Mouse (Mus musculus): Measurements from ENCODE around the gene Kcna5. TPM values are rescaled to one million over a fixed set of nuclear protein-coding genes. Genes with fewer than 3 reads are reported as not detected.
A peak's percentile ranks its signal among the peaks of the same experiment; 100 is the strongest.

Kcna5 gene
- total and polyA plus RNA-seq, 2 experiments: under 0.01 TPM; not detected in 1

DNA sequence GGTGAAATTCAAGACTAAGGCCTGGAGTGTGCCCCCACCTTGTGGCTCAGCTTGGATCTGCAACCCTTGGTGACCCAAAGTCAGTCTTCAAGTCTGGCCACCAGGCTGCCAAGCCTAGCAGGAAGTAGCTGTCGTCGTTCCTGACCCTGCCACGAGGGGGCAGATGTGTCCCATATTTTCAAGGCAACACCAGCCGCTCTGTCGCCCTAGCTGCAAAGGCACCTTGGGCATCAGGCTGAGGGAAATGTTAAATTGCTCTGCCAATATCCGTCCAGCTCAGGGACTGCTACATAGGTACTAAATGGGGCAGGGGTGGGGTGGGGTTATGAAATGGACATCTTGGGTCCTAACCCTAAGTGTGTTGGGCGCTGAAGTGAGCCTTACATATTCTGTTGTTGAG, 28.7 kb upstream of the Kcna5 start:
- 18% methylated on average over 7 of the region's 7 CpGs for WGBS
- no peaks in the 10 kb centered on the region for H3K79me2 ChIP-seq (ENCODE audit: control insufficient read depth, insufficient read depth, low read length)
- no peaks in the 10 kb centered on the region; the same call in 1 of the 2 replicates for H3K4me1 ChIP-seq (ENCODE audit: control insufficient read depth, insufficient read depth, low read length)
- H3K36me3 ChIP-seq (ENCODE audit: control insufficient read depth, insufficient read depth, low read length): no peaks in the 10 kb centered on the region
- H3K27ac ChIP-seq (replicated peaks; ENCODE audit: insufficient read depth, low read depth, low read length): no peak overlapping the region
- H3K4me3 ChIP-seq (ENCODE audit: insufficient read depth, low read depth, low read length): no peak overlapping the region
- TF ChIP-seq CTCF (IDR thresholded peaks at IDR 0.05; ENCODE audit: low read depth, low read length) (peak; percentile 97), POLR2A (IDR thresholded peaks at IDR 0.05; ENCODE audit: extremely low read depth, insufficient read depth, low read length) (no peak)
- peak; percentile 43 for DNase-seq (ENCODE audit: extremely low read depth, low read depth, low spot score)
- no peaks in the 10 kb centered on the region for H3K27me3 ChIP-seq (ENCODE audit: control insufficient read depth, insufficient read depth, low read length)
- H3K9ac ChIP-seq (ENCODE audit: low read depth, low read length): no peak overlapping the region

DNA sequence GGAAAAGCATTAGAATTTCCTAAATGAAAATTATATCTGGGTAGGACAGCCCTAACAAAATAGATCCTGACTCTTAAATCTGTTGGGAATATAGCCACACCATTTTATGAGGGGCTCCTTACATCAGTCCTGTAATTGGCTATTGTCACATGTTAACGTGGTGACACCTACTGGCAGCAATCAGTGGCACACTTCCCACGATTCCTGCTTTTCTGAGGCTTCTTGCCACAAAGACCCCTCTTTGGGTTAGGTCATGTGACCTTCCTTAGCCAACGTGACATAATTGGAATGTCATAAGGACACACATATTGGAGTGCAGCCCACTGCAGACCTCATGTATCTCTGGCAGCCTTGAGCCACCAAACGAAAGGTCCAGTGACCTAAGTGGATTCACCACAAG, 26.5 kb upstream of the Kcna5 start:
- no peak overlapping the region for H3K4me3 ChIP-seq (ENCODE audit: insufficient read depth, low read depth, low read length)
- no peaks in the 10 kb centered on the region for H3K79me2 ChIP-seq (ENCODE audit: control insufficient read depth, insufficient read depth, low read length)
- H3K27ac ChIP-seq (replicated peaks; ENCODE audit: insufficient read depth, low read depth, low read length): no peak overlapping the region
- no peak for DNase-seq (ENCODE audit: extremely low read depth, low read depth, low spot score)
- H3K36me3 ChIP-seq (ENCODE audit: control insufficient read depth, insufficient read depth, low read length): no peaks in the 10 kb centered on the region
- TF ChIP-seq POLR2A (IDR thresholded peaks at IDR 0.05; ENCODE audit: extremely low read depth, insufficient read depth, low read length): no peak
- no peak for TF ChIP-seq CTCF (IDR thresholded peaks at IDR 0.05; ENCODE audit: low read depth, low read length)
- 28% methylated on average over 4 of the region's 4 CpGs for WGBS
- H3K4me1 ChIP-seq (ENCODE audit: control insufficient read depth, insufficient read depth, low read length): no peaks in the 10 kb centered on the region; the same call in 1 of the 2 replicates
- no peaks in the 10 kb centered on the region for H3K27me3 ChIP-seq (ENCODE audit: control insufficient read depth, insufficient read depth, low read length)
- no peak overlapping the region for H3K9ac ChIP-seq (ENCODE audit: low read depth, low read length)

DNA sequence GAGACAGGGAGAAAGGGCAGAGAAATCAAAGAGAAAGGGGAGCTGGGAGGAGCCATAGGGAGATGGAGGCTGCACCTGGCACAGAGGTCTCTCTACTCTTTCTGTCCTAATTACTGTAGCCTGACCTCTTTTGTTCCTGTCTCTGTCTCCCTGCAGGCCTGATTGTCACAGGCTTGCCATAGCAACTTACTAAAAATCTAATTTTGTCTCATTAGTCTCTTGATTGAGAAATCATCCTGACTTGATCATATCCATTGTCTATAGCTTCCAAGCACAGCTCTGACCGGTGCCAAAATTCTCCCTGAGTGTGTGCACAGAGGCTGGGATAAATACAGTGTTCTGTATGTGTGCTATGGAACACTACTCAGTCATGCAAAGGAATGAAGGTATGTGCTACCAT, 25.5 kb upstream of the Kcna5 start:
- DNase-seq (ENCODE audit: extremely low read depth, low read depth, low spot score): no peak
- 0 out of 2 replicates have a peak overlapping the region, but pooled peaks have one; percentile 17 for H3K27ac ChIP-seq (replicated peaks; ENCODE audit: insufficient read depth, low read depth, low read length)
- no peaks in the 10 kb centered on the region for H3K27me3 ChIP-seq (ENCODE audit: control insufficient read depth, insufficient read depth, low read length)
- no peaks in the 10 kb centered on the region for H3K36me3 ChIP-seq (ENCODE audit: control insufficient read depth, insufficient read depth, low read length)
- H3K4me3 ChIP-seq (ENCODE audit: insufficient read depth, low read depth, low read length): no peak overlapping the region
- no peak overlapping the region for H3K9ac ChIP-seq (ENCODE audit: low read depth, low read length)
- no peaks in the 10 kb centered on the region; the same call in 1 of the 2 replicates for H3K4me1 ChIP-seq (ENCODE audit: control insufficient read depth, insufficient read depth, low read length)
- TF ChIP-seq POLR2A (IDR thresholded peaks at IDR 0.05; ENCODE audit: extremely low read depth, insufficient read depth, low read length) (no peak), CTCF (IDR thresholded peaks at IDR 0.05; ENCODE audit: low read depth, low read length) (no peak)
- 84% methylated on average over 1 of the region's 1 CpGs for WGBS
- no peaks in the 10 kb centered on the region for H3K79me2 ChIP-seq (ENCODE audit: control insufficient read depth, insufficient read depth, low read length)

DNA sequence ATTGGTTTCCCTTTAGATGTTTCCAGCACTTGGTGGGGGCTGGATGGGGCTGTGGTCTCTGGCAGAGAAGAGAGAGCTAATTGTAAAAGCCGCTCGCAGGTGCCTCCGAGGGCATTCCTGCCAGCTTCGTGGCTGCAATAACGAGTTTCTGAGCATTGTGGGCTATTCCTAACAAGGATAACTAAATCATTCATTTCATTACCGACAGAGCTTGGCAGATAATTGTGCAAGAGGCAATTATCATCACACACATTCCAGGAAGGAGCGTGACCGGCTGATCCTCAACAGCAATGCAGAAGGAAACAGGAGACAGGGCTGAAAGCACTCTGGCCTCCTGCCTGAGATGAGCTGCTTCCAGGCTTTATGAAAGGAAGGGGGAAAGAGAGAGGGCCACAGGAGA, 24.8 kb upstream of the Kcna5 start:
- H3K79me2 ChIP-seq (ENCODE audit: control insufficient read depth, insufficient read depth, low read length): no peaks in the 10 kb centered on the region
- no peaks in the 10 kb centered on the region for H3K36me3 ChIP-seq (ENCODE audit: control insufficient read depth, insufficient read depth, low read length)
- no peaks in the 10 kb centered on the region; the same call in 1 of the 2 replicates for H3K4me1 ChIP-seq (ENCODE audit: control insufficient read depth, insufficient read depth, low read length)
- H3K4me3 ChIP-seq (ENCODE audit: insufficient read depth, low read depth, low read length): no peak overlapping the region
- H3K27ac ChIP-seq (replicated peaks; ENCODE audit: insufficient read depth, low read depth, low read length): no peak overlapping the region
- no peaks in the 10 kb centered on the region for H3K27me3 ChIP-seq (ENCODE audit: control insufficient read depth, insufficient read depth, low read length)
- DNase-seq (ENCODE audit: extremely low read depth, low read depth, low spot score): peak; percentile 38
- no peak overlapping the region for H3K9ac ChIP-seq (ENCODE audit: low read depth, low read length)
- TF ChIP-seq POLR2A (IDR thresholded peaks at IDR 0.05; ENCODE audit: extremely low read depth, insufficient read depth, low read length) (no peak), CTCF (IDR thresholded peaks at IDR 0.05; ENCODE audit: low read depth, low read length) (no peak)
- WGBS: 61% methylated on average over 8 of the region's 8 CpGs

DNA sequence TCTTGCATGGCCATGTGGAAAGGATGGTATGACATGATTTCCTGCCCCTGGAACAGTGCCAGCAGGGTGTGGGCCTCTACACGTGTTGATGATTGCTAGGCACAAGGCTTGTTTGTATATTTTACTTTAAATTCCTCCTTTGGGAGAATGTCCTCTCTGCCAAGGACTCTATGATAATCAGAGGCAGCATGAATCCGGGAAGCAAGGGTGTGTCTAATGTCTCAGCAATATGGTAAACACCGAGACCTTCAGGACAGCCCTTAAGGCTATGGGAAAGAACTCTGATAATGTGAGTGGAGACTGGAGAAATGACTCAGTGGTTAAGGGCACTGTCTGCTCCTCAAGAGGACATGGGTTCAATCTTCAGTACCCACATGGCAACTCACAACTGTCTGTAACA, 23.1 kb upstream of the Kcna5 start:
- Histone ChIP-seq H3K79me2 (ENCODE audit: control insufficient read depth, insufficient read depth, low read length) (no peaks in the 10 kb centered on the region), H3K27ac (replicated peaks; ENCODE audit: insufficient read depth, low read depth, low read length) (no peak overlapping the region), H3K4me3 (ENCODE audit: insufficient read depth, low read depth, low read length) (no peak overlapping the region), H3K4me1 (ENCODE audit: control insufficient read depth, insufficient read depth, low read length) (no peaks in the 10 kb centered on the region; the same call in 1 of the 2 replicates), H3K27me3 (ENCODE audit: control insufficient read depth, insufficient read depth, low read length) (no peaks in the 10 kb centered on the region), H3K36me3 (ENCODE audit: control insufficient read depth, insufficient read depth, low read length) (no peaks in the 10 kb centered on the region), H3K9ac (ENCODE audit: low read depth, low read length) (no peak overlapping the region)
- TF ChIP-seq POLR2A (IDR thresholded peaks at IDR 0.05; ENCODE audit: extremely low read depth, insufficient read depth, low read length): no peak
- no peak for TF ChIP-seq CTCF (IDR thresholded peaks at IDR 0.05; ENCODE audit: low read depth, low read length)
- WGBS: 50% methylated on average over 3 of the region's 3 CpGs
- DNase-seq (ENCODE audit: extremely low read depth, low read depth, low spot score): no peak

DNA sequence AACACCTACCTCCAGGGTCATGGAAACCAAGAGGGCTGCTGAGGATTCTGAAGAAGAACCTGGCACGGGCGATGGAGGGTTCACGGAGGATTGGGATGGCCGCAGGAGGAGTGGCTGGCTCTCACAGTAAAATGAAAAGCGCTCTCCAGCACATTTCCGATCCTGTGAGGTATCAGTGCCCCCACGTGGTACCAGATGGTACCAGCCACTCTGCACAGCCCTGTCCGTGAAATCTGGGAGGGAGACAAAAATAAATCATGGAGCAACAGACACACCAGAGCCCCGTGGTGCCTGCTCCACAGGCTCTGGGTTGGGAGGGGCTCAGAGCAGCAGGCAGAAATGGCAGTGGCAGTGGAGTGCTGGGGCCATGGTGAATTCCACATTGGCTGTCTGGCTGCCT, 18.6 kb upstream of the Kcna5 start:
- Histone ChIP-seq H3K4me3 (ENCODE audit: insufficient read depth, low read depth, low read length) (no peak overlapping the region), H3K27ac (replicated peaks; ENCODE audit: insufficient read depth, low read depth, low read length) (no peak overlapping the region), H3K36me3 (ENCODE audit: control insufficient read depth, insufficient read depth, low read length) (no peaks in the 10 kb centered on the region), H3K27me3 (ENCODE audit: control insufficient read depth, insufficient read depth, low read length) (no peaks in the 10 kb centered on the region), H3K9ac (ENCODE audit: low read depth, low read length) (no peak overlapping the region), H3K4me1 (ENCODE audit: control insufficient read depth, insufficient read depth, low read length) (no peaks in the 10 kb centered on the region), H3K79me2 (ENCODE audit: control insufficient read depth, insufficient read depth, low read length) (no peaks in the 10 kb centered on the region)
- no peak for DNase-seq (ENCODE audit: extremely low read depth, low read depth, low spot score)
- TF ChIP-seq POLR2A (IDR thresholded peaks at IDR 0.05; ENCODE audit: extremely low read depth, insufficient read depth, low read length) (no peak), CTCF (IDR thresholded peaks at IDR 0.05; ENCODE audit: low read depth, low read length) (no peak)
- WGBS: 34% methylated on average over 9 of the region's 9 CpGs

Data from liver, adult 2 months (tissue).